Mouse (Mus musculus): ENCODE data around the gene Atg9a.

DNA sequence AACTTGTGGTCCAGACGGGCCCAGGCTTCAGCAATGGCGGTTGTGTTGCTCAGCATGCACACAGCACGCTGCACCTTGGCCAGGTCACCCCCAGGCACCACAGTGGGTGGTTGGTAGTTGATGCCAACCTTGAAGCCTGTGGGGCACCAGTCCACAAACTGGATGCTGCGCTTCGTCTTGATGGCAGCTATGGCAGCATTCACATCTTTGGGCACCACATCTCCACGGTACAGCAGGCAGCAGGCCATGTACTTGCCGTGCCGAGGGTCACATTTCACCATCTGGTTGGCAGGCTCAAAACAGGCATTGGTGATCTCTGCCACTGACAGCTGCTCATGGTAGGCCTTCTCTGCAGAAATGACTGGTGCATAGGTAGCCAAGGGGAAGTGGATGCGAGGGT lies 23.8 kb upstream of the Atg9a start:
- TF ChIP-seq CTCF (IDR thresholded peaks at IDR 0.05) (no peak), EP300 (IDR thresholded peaks at IDR 0.05) (no peak)
